Mouse (Mus musculus) liver, embryonic 16.5 days (tissue): ENCODE measurements around the gene Tank. TPM values are rescaled to one million over a fixed set of nuclear protein-coding genes. Genes with fewer than 3 reads are reported as not detected.

ENCODE experiments used
- ATAC-seq: fragments of 200-750 bp; cut with Nextera tagmentation; 2 replicates; pipeline ENCODE4 v1.8.0; 2017; ENCODE audit warnings: low read depth, mild to moderate bottlenecking, moderate number of reproducible peaks, moderate library complexity
- H3K27ac ChIP-seq: fragments of 300-500 bp; sonication (generic); 2 replicates; pipeline ENCODE4 v1.5.1; 2014; ENCODE audit warnings: mild to moderate bottlenecking, low read length
- H3K27me3 ChIP-seq: fragments of 300-500 bp; sonication (generic); 2 replicates; pipeline ENCODE4 v1.6.1; 2014; ENCODE audit warnings: low read depth, low read length, mixed read lengths; ENCODE audit not compliant: control insufficient read depth, insufficient read depth
- H3K36me3 ChIP-seq: fragments of 300-500 bp; sonication (generic); 2 replicates; pipeline ENCODE4 v1.6.1; 2014; ENCODE audit warnings: mild to moderate bottlenecking; ENCODE audit not compliant: control insufficient read depth, insufficient read depth
- H3K4me1 ChIP-seq: fragments of 300-500 bp; sonication (generic); 2 replicates; pipeline ENCODE4 v1.6.1; 2014; ENCODE audit warnings: low read depth, low read length, mixed read lengths; ENCODE audit not compliant: control insufficient read depth
- H3K4me2 ChIP-seq: fragments of 300-500 bp; sonication (generic); 2 replicates; pipeline ENCODE4 v1.6.1; 2014; ENCODE audit warnings: low read depth, low read length, mixed read lengths
- H3K4me3 ChIP-seq: fragments of 300-500 bp; sonication (generic); 2 replicates; pipeline ENCODE4 v1.5.1; 2014; ENCODE audit warnings: low read depth, mild to moderate bottlenecking, low read length
- H3K9ac ChIP-seq: fragments of 300-500 bp; sonication (generic); 2 replicates; pipeline ENCODE4 v1.6.1; 2014; ENCODE audit warnings: low read depth, low read length
- H3K9me3 ChIP-seq: fragments of 300-500 bp; sonication (generic); replicated peaks from 2 replicates; pipeline ENCODE4 v1.6.1; 2016; ENCODE audit warnings: low read length; ENCODE audit not compliant: control insufficient read depth
- WGBS: fragments of 180-500 bp; shearing (Covaris S2); extraction: QIAGEN DNeasy Blood & Tissue Kit; methylation state at CpG from one replicate; pipeline ENCODE4 v1.1.7; 2014; ENCODE audit not compliant: insufficient replicate concordance; 5-methylcytosine and 5-hydroxymethylcytosine counted together
- polyA plus RNA-seq: library from polyadenylated mRNA; unstranded; fragments of >200 nt; fragmentation: Nextera tagmentation; extraction: Ambion mirVana; gene quantifications from 2 replicates; pipeline ENCODE4 v1.2.1, GENCODE M21; 2015

The Tank gene
- polyA plus RNA-seq, 1 experiment from 2014 or later = 17.3 TPM

DNA sequence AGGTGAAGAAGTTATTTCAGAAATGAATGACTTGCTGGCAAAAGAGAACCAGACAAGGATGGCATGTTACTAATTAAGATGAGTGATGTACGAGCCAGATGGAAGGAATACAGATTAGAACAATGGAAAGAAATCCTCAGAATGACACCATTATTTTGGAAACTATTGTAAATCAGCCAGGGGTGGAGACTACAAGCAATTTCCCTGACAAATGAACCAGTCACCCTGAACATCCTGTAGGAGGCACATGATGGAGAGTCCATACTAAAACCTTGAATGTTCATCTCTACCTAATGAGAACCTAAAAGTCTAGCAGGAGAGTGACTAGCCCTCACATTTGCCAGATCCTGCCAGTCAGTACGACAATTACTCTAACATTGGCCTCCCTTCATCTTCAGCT lies 22.6 kb upstream of the Tank start:
- no peak overlapping the region for H3K4me2 ChIP-seq
- no peaks in the 10 kb centered on the region for H3K36me3 ChIP-seq
- no peak overlapping the region for H3K27ac ChIP-seq
- no peak overlapping the region for H3K9ac ChIP-seq
- ATAC-seq = no peak
- no peaks in the 10 kb centered on the region for H3K9me3 ChIP-seq
- WGBS = 49% methylated on average over 2 of the region's 2 CpGs
- H3K4me1 ChIP-seq = no peaks in the 10 kb centered on the region
- H3K27me3 ChIP-seq = no peaks in the 10 kb centered on the region
- H3K4me3 ChIP-seq = no peak overlapping the region

DNA sequence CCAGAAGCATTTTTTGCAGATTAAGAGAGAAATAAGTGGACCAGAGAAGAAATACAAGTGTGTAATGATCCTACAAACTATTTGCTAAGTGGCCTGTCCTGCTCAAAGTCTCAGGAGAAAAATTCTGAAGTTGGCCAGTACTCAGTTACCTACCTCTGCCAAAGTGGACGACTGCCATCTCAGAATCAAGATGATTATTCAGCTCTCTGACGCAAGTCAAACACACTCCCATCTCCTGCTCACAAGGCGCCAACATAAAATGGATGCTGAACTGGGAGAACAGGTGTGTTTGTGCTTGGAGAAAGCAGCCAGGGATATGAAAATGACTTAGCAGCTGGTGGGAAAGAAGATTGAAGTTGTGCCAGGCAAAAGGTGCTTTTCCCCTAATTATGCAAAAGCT lies 21.7 kb upstream of the Tank start:
- Histone ChIP-seq H3K27ac (no peak overlapping the region), H3K9ac (no peak overlapping the region), H3K4me1 (no peaks in the 10 kb centered on the region), H3K27me3 (no peaks in the 10 kb centered on the region), H3K36me3 (no peaks in the 10 kb centered on the region), H3K4me2 (no peak overlapping the region), H3K4me3 (no peak overlapping the region), H3K9me3 (no peaks in the 10 kb centered on the region)
- WGBS = 58% methylated on average over 3 of the region's 3 CpGs
- ATAC-seq = no peak

DNA sequence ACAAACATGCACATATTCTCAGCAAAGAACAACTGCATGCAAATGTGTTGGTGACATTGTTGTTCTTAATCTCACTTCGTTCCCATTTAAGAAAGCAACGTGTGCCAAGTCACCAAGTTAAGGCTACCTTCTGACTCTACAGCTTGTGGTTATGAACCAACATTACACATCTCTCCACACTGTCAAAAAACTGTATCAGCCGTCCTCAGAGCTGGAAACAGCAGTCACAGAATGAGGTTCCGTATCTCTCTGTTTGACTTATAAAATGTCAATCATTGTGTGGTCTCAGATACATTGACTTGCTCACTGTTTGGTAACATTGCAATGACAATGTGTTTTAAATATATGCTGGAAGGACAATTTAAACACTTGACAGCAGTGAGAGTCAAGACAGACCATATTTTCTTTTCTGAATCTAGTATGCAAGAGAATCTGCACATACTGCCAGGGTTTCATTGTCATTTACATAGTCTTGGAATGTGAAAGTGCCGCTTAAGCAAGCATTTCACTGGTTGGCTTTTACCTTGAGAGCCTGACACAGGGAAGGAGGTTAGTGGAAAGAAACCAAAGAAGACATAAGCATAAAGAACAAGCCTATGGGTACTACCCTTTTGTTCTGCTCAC lies 20.4 kb upstream of the Tank start:
- no peaks in the 10 kb centered on the region for H3K9me3 ChIP-seq
- H3K27ac ChIP-seq = no peak overlapping the region
- no peaks in the 10 kb centered on the region for H3K4me1 ChIP-seq
- no peak for ATAC-seq
- WGBS = 52% methylated on average over 5 of the region's 5 CpGs
- H3K36me3 ChIP-seq = no peaks in the 10 kb centered on the region
- H3K4me3 ChIP-seq = no peak overlapping the region
- H3K4me2 ChIP-seq = no peak overlapping the region
- no peak overlapping the region for H3K9ac ChIP-seq
- H3K27me3 ChIP-seq = no peaks in the 10 kb centered on the region

DNA sequence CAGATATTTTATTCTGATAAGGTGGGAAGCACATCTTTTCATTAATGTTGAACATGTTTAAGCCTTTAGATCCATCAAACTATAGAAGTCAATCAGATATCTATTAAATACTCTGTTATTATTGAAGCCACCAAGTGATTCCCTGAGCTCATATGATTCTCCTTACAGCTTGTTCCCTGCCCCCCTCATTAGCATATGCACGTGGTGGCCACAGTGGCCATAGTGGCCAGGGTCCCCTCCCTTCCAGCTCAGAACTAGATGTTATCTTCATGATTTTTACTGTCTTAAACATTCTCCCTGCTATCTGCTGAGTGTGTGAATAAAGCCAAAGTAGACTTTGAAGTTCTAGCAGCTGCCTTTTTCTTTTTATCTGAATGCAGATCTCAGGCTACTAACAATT lies 17.3 kb upstream of the Tank start:
- no peak overlapping the region for H3K4me3 ChIP-seq
- H3K27ac ChIP-seq = no peak overlapping the region
- WGBS = 17% methylated on average over 1 of the region's 1 CpGs
- H3K27me3 ChIP-seq = no peaks in the 10 kb centered on the region
- ATAC-seq = no peak
- no peak overlapping the region for H3K4me2 ChIP-seq
- no peaks in the 10 kb centered on the region for H3K36me3 ChIP-seq
- no peaks in the 10 kb centered on the region for H3K9me3 ChIP-seq
- no peaks in the 10 kb centered on the region for H3K4me1 ChIP-seq
- no peak overlapping the region for H3K9ac ChIP-seq

DNA sequence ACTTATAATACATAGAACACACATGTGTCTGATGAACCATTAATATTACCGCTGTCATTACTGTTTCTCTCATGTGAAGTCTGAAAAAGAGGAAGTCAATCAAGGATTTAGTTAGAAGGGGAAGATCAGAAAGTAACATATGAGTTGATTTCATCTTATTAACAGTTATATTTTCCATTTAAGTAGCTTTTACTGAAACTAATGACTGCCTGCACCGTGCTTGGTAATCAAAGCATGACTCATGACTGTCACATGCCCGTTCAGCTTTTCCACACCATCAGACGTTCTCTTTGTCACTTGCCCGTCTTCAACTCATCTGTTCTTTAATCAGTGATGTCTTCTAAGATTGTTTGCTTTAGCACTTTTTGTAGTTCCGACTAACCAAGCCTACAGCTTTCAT lies 15.2 kb upstream of the Tank start:
- Histone ChIP-seq H3K36me3 (no peaks in the 10 kb centered on the region), H3K27me3 (no peaks in the 10 kb centered on the region), H3K9me3 (no peaks in the 10 kb centered on the region), H3K4me2 (no peak overlapping the region), H3K4me3 (no peak overlapping the region), H3K4me1 (no peaks in the 10 kb centered on the region), H3K27ac (no peak overlapping the region), H3K9ac (no peak overlapping the region)
- WGBS = 70% methylated on average over 6 of the region's 6 CpGs
- ATAC-seq = no peak

DNA sequence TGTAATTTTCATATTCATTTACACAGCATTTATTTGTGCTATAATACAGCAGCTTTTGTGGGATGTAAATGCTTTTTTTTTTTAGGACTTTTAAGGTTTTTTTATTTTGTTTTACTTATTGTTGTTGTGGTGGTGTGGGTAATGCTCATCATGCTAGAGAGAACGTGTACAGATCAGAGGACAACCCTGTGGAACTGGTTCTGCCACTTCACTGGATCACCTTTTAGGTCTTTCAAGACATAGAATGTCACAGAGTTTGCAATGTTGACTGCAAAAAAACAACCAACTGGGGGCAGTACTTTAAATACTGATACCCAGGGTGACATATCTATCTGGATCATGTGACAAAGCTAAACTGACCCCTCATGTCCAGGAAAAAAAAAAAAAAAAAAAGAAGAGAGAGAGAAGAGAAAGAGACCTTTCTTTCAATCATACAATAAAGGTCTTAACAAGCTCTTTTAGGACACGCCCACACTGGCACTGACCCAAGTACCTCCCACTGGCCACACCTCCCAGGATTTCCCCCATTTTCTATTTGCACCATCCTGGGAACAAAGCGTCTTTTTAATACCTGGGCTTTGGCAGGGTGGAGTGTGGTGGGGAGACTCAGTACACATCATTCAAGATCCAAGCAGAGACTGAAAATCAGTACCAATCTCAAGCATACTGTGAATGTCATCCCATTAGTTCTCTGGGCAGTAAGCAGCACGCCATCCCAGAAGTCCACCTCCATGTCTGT lies 11.2 kb upstream of the Tank start:
- no peaks in the 10 kb centered on the region for H3K9me3 ChIP-seq
- H3K4me3 ChIP-seq = no peak overlapping the region
- no peak overlapping the region for H3K4me2 ChIP-seq
- no peaks in the 10 kb centered on the region for H3K27me3 ChIP-seq
- no peak overlapping the region for H3K9ac ChIP-seq
- WGBS = 50% methylated on average over 4 of the region's 4 CpGs
- no peaks in the 10 kb centered on the region for H3K4me1 ChIP-seq
- no peak for ATAC-seq
- H3K27ac ChIP-seq = no peak overlapping the region
- no peaks in the 10 kb centered on the region for H3K36me3 ChIP-seq

DNA sequence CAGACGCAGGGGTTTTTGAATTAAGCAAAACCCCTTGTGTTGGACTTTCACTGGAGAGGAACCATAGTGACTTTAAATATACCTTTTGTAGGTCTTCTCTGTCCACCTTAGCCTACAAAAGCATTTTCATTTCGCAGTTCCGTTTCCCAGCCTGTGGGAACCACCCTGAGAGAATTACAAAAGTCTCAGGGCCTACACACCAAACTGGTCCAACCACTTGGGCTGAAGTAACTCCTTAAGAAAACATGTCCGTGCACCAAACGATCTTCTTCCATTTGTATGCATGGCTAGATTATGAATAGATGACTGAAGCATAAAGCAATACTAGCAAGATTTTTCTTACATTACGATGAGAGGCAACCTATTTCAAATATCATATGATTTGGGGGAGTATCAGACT lies 9.2 kb upstream of the Tank start:
- ATAC-seq = no peak
- H3K4me3 ChIP-seq = no peak overlapping the region
- no peak overlapping the region for H3K4me2 ChIP-seq
- 71% methylated on average over 6 of the region's 6 CpGs for WGBS
- H3K36me3 ChIP-seq = no peaks in the 10 kb centered on the region
- H3K9me3 ChIP-seq = no peaks in the 10 kb centered on the region
- H3K9ac ChIP-seq = no peak overlapping the region
- no peak overlapping the region for H3K27ac ChIP-seq
- H3K27me3 ChIP-seq = no peaks in the 10 kb centered on the region
- no peaks in the 10 kb centered on the region for H3K4me1 ChIP-seq

DNA sequence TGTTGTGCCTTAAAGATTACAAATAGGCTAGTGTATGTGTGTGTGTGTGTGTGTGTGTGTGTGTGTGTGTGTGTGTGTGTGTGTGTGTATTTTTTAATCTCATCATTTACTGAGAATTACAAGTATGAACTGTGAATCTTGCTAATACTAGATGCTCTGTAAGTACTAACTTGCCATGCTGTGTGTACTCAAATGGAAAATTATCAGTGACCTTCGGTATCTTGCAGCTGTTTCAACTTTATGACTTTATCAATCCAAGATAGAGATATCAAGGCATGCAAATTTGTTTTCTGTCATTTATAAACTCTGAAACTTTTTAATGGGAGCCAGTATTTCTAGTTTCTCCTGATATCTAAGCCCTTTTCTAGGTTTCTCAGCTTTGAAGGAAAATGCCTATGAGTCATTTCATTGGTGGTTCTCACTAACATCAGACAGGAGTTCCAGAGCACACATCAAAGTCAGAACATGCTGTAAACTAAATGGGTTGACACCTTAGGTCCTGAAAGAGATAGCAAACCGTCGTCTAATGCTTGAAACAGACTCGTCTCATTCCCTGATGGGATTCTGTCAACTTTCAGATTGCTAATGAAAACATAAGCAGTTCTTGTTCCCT lies 6.9 kb upstream of the Tank start:
- no peaks in the 10 kb centered on the region for H3K27me3 ChIP-seq
- H3K9me3 ChIP-seq = no peaks in the 10 kb centered on the region
- H3K4me2 ChIP-seq = no peak overlapping the region
- WGBS = 36% methylated on average over 4 of the region's 4 CpGs
- H3K4me1 ChIP-seq = no peaks in the 10 kb centered on the region
- no peak for ATAC-seq
- H3K27ac ChIP-seq = no peak overlapping the region
- H3K4me3 ChIP-seq = no peak overlapping the region
- H3K9ac ChIP-seq = no peak overlapping the region
- H3K36me3 ChIP-seq = no peaks in the 10 kb centered on the region

DNA sequence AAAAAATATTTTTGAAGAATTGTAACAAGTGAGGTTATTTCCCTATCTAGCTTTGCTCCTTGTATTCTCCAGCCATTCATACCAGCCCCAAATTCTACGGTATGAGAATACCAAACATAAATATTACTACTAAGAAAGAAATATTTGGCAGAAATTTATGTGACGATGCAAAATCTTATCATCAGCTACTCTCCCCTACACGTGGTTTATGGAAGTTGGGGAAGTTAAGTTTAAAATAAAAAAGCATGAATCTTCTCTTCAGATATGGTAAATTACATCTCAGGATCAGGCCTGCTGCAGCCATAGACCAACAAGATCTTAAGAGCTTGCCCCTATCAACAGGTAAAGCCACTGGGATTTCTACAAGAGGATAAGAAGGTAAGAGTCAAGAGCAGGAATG lies 1.9 kb upstream of the Tank start:
- H3K36me3 ChIP-seq = no peaks in the 10 kb centered on the region
- H3K4me2 ChIP-seq = no peak overlapping the region
- 55% methylated on average over 3 of the region's 3 CpGs for WGBS
- H3K9me3 ChIP-seq = no peaks in the 10 kb centered on the region
- H3K4me3 ChIP-seq = no peak overlapping the region
- no peaks in the 10 kb centered on the region for H3K27me3 ChIP-seq
- no peak overlapping the region for H3K27ac ChIP-seq
- ATAC-seq = no peak
- no peak overlapping the region for H3K9ac ChIP-seq
- H3K4me1 ChIP-seq = no peaks in the 10 kb centered on the region
